11 mouse cellular contexts compared by ENCODE assay signal in the genomic region with DNA sequence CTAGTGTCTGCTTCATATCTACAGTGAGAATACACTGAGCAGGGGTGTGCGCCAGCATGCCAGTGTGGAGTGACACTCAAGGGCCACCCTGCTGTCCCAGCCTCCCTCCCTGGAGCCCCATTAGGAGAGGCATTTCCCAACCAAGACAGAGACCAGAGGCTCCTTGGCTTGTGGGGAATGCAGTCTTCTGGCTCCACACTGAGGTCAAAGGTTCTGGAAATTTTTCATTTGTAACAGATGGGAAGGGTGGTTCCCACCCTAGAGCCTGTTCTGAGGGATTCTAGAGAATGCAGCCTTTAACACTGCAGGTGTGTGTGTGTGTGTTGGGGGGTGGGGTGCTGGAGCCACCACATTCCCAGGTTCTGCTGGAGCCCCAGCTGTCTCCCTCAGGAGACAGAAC. TPM values are rescaled to one million over a fixed set of nuclear protein-coding genes. Genes with fewer than 3 reads are reported as not detected.
A peak's percentile ranks its signal among the peaks of the same experiment; 100 is the strongest.
DNase-seq lines count a peak whose midpoint lies in the region; ATAC-seq and TF ChIP-seq lines count a peak whose summit lies in the region.
"Had no signal": no experiment of that assay in that cellular context is flagged by ENCODE, and none has a peak within 500 bp of the region (broad histone marks: within the 10 kb centered on the region; RNA-seq: fewer than 3 reads in every experiment).

No protein-coding gene starts in this region.

- peak overlapping the region; percentile 23 for H3K27ac ChIP-seq in liver, embryonic 14.5 days
- H3K27ac ChIP-seq: heart, embryonic 15.5 days had no signal

- H3K36me3 ChIP-seq in liver, embryonic 14.5 days (replicated peaks; ENCODE audit: control insufficient read depth, insufficient read depth, low read depth) = no peaks in the 10 kb centered on the region
- H3K36me3 ChIP-seq: heart, embryonic 15.5 days had no signal

- no peak for ATAC-seq in liver, embryonic 14.5 days (ENCODE audit: insufficient read depth)
- ATAC-seq: midbrain, embryonic 16.5 days had no signal

- TF ChIP-seq EP300 in liver, embryonic 14.5 days (IDR thresholded peaks at IDR 0.05; ENCODE audit: low read depth) = no peak

- DNase-seq in 3T3-L1 (ENCODE audit: low read depth, low spot score) = peak; percentile 16
- peak; percentile 65 for DNase-seq in adipocyte (ENCODE audit: low spot score)
- peak; percentile 61 to 74 for DNase-seq in kidney, adult 8-10 months
- DNase-seq in liver, embryonic 14.5 days (ENCODE audit: low read depth in 3 of 3, low spot score in 3 of 3) = no peak
- no peak for DNase-seq in cerebellum, adult 8-10 months
- DNase-seq in testis, postnatal 14 days (ENCODE audit: low spot score) = no peak
- DNase-seq in gastrocnemius, postnatal 25 days = no peak
- DNase-seq: thymus, postnatal 14 days had no signal

- no peaks in the 10 kb centered on the region for H3K27me3 ChIP-seq in liver, embryonic 14.5 days (ENCODE audit: control insufficient read depth, insufficient read depth, low read length)
- H3K27me3 ChIP-seq: heart, embryonic 15.5 days had no signal

- 81% methylated on average over 1 of the region's 1 CpGs for WGBS in liver, embryonic 14.5 days (ENCODE audit: insufficient replicate concordance)

- no peak overlapping the region for H3K4me2 ChIP-seq in liver, embryonic 14.5 days (ENCODE audit: low read depth)
- H3K4me2 ChIP-seq: heart, embryonic 15.5 days had no signal

- no peak overlapping the region for H3K9ac ChIP-seq in liver, embryonic 14.5 days (replicated peaks)
- H3K9ac ChIP-seq: heart, embryonic 15.5 days had no signal

- no peaks in the 10 kb centered on the region for H3K9me3 ChIP-seq in liver, embryonic 14.5 days (ENCODE audit: control insufficient read depth, low read length)
- H3K9me3 ChIP-seq: heart, embryonic 15.5 days had no signal

- TF ChIP-seq CTCF in liver, embryonic 14.5 days (IDR thresholded peaks at IDR 0.05; ENCODE audit: low read depth) = no peak

- H3K4me1 ChIP-seq in liver, embryonic 14.5 days (replicated peaks; ENCODE audit: control insufficient read depth in 2 of 2, insufficient read depth in 2 of 2, low read length in 1 of 2) = peaks cover 0 to 19% of the 10 kb centered on the region in 2 experiments; a peak in 2 of 4 replicates

- H3K4me3 ChIP-seq in liver, embryonic 14.5 days (ENCODE audit: insufficient read depth in 1 of 2, low read depth in 2 of 2, low read length in 2 of 2) = no peak overlapping the region
- H3K4me3 ChIP-seq: heart, embryonic 15.5 days had no signal

RNA-seq across cellular contexts. Expression of a gene that starts 11.5 kb away (rescaled TPM):
- 5.4 and 7.4 TPM in 2 replicates for polyA plus RNA-seq in liver, embryonic 14.5 days (2012; rRNA removed)
- polyA plus RNA-seq in liver, embryonic 14.5 days (2014; fragmentation: Nextera tagmentation; extraction: Ambion mirVana) = 1.1 and 1.3 TPM in 2 replicates
- total RNA-seq in gastrocnemius, postnatal 25 days (2021) = 10 to 100 TPM; 10.9 to 18.7 TPM
- total RNA-seq: MEL had no signal

RNA-seq across cellular contexts. Expression of a gene that starts 25.3 kb away (rescaled TPM):
- 53.3 and 58.6 TPM in 2 replicates for polyA plus RNA-seq in liver, embryonic 14.5 days (2012; rRNA removed)
- 227 TPM in 2 replicates for polyA plus RNA-seq in liver, embryonic 14.5 days (2014; fragmentation: Nextera tagmentation; extraction: Ambion mirVana)
- total RNA-seq in gastrocnemius, postnatal 25 days (2021) = 100 to 1,000 TPM; 122 to 125 TPM

Comparison
In these comparisons a context has a peak if more than half of its experiments do, and no peak if none do; other contexts are left out.
1. DNase-seq: peak in 3T3-L1 (single experiment), adipocyte (single experiment) and kidney, adult 8-10 months (2 of 2); none in liver, embryonic 14.5 days (0 of 3), cerebellum, adult 8-10 months (single experiment), testis, postnatal 14 days (single experiment) and gastrocnemius, postnatal 25 days (single experiment).